Mouse (Mus musculus): Measurements from ENCODE around the gene Zfp367. TPM values are rescaled to one million over a fixed set of nuclear protein-coding genes. Genes with fewer than 3 reads are reported as not detected.

The Zfp367 gene
- polyA plus RNA-seq, 1 experiment from 2014 or later: 25.2 TPM

- WGBS: 70% methylated on average over 4 of the region's 4 CpGs
- no peak for ATAC-seq (replicated peaks; ENCODE audit: insufficient number of reproducible peaks, insufficient read depth, low FRiP score, low read depth)
These were observed 63.9 kb downstream of the Zfp367 start, which contains the start of gene Hsd17b3 for GRCm38 (mm10) chr13:64089130-64089529. Gene Hsd17b3, minus strand, starts transcription at chr13:64089230.

GRCm38 (mm10) chr13:64088057-64088456 is 64.9 kb downstream of the Zfp367 start:
- Histone ChIP-seq H3K9ac (no peak overlapping the region), H3K4me1 (replicated peaks) (no peaks in the 10 kb centered on the region), H3K27ac (no peak overlapping the region), H3K4me2 (no peak overlapping the region), H3K36me3 (no peaks in the 10 kb centered on the region), H3K27me3 (no peaks in the 10 kb centered on the region), H3K9me3 (replicated peaks) (no peaks in the 10 kb centered on the region), H3K4me3 (no peak overlapping the region)
- WGBS: 52% methylated on average over 7 of the region's 7 CpGs
- ATAC-seq (replicated peaks; ENCODE audit: insufficient number of reproducible peaks, insufficient read depth, low FRiP score, low read depth): no peak

More at GRCm38 (mm10) chr13:64089130-64089529, 63.9 kb downstream of the Zfp367 start, which contains the start of gene Hsd17b3:
- no peaks in the 10 kb centered on the region for H3K9me3 ChIP-seq (replicated peaks)
- H3K27me3 ChIP-seq: no peaks in the 10 kb centered on the region
- H3K4me2 ChIP-seq: no peak within 1 kb of the TSS
- no peak within 1 kb of the TSS for H3K4me3 ChIP-seq
- H3K4me1 ChIP-seq (replicated peaks): peaks cover 4% of the 10 kb centered on the region; the same call in 1 of the 2 replicates
- no peak within 1 kb of the TSS for H3K9ac ChIP-seq
- no peaks in the 10 kb centered on the region for H3K36me3 ChIP-seq
- H3K27ac ChIP-seq: no peak within 1 kb of the TSS

- WGBS: 84% methylated on average over 5 of the region's 5 CpGs
- ATAC-seq (replicated peaks; ENCODE audit: insufficient number of reproducible peaks, insufficient read depth, low FRiP score, low read depth): no peak
- H3K27ac ChIP-seq: no peak overlapping the region
- H3K27me3 ChIP-seq: no peaks in the 10 kb centered on the region
- H3K9ac ChIP-seq: no peak overlapping the region
- no peak overlapping the region for H3K4me2 ChIP-seq
- H3K36me3 ChIP-seq: no peaks in the 10 kb centered on the region
- peaks cover 10% of the 10 kb centered on the region for H3K4me1 ChIP-seq (replicated peaks)
- H3K9me3 ChIP-seq (replicated peaks): no peaks in the 10 kb centered on the region
- H3K4me3 ChIP-seq: no peak overlapping the region
These were observed 67.0 kb downstream of the Zfp367 start for GRCm38 (mm10) chr13:64086036-64086435.

GRCm38 (mm10) chr13:64083331-64083730 is 69.7 kb downstream of the Zfp367 start:
- Histone ChIP-seq H3K9me3 (replicated peaks) (no peaks in the 10 kb centered on the region), H3K27ac (no peak overlapping the region), H3K4me2 (no peak overlapping the region), H3K36me3 (no peaks in the 10 kb centered on the region), H3K27me3 (no peaks in the 10 kb centered on the region), H3K9ac (no peak overlapping the region), H3K4me1 (replicated peaks) (peaks cover 11% of the 10 kb centered on the region), H3K4me3 (no peak overlapping the region)
- WGBS: 82% methylated on average over 3 of the region's 3 CpGs
- ATAC-seq (replicated peaks; ENCODE audit: insufficient number of reproducible peaks, insufficient read depth, low FRiP score, low read depth): no peak

Other genes with a start within 250 kb of the Zfp367 start
- gene Hsd17b3, start 64.0 kb downstream of the Zfp367 start, polyA plus RNA-seq (2015; fragmentation: Nextera tagmentation; extraction: Ambion mirVana): not detected in 2 replicates
- gene Slc35d2, start 23.8 kb downstream of the Zfp367 start, polyA plus RNA-seq (2015; fragmentation: Nextera tagmentation; extraction: Ambion mirVana): 4.3 and 5.0 TPM in 2 replicates
- gene Habp4, start 8.6 kb upstream of the Zfp367 start, polyA plus RNA-seq (2015; fragmentation: Nextera tagmentation; extraction: Ambion mirVana): 49.1 and 55.9 TPM in 2 replicates
- gene Cdc14b, start 122.1 kb upstream of the Zfp367 start, polyA plus RNA-seq (2015; fragmentation: Nextera tagmentation; extraction: Ambion mirVana): 12.1 and 12.7 TPM in 2 replicates
- gene Aaed1, start 159.5 kb upstream of the Zfp367 start, polyA plus RNA-seq (2015; fragmentation: Nextera tagmentation; extraction: Ambion mirVana): 69.2 and 70.0 TPM in 2 replicates
- 246 and 363 TPM in 2 replicates for gene Ctsl, start 217.7 kb upstream of the Zfp367 start, polyA plus RNA-seq (2015; fragmentation: Nextera tagmentation; extraction: Ambion mirVana)